Mouse (Mus musculus): ENCODE measurements around the gene Cdh23.

- no peak for TF ChIP-seq GATA1 (IDR thresholded peaks at IDR 0.05; ENCODE audit: borderline replicate concordance, low read length)
- no peak for TF ChIP-seq FLI1 (IDR thresholded peaks at IDR 0.05; ENCODE audit: low read length)
These were observed 345.5 kb downstream of the Cdh23 start for GRCm38 (mm10) chr10:60350805-60351167.
